Mouse (Mus musculus): ENCODE measurements around the gene Unc93a. TPM values are rescaled to one million over a fixed set of nuclear protein-coding genes. Genes with fewer than 3 reads are reported as not detected.
"Not testable (repeated sequence)": the region's sequence is repeated elsewhere in the genome, so short reads cannot be mapped to it uniquely, and the experiment has no call there.

Unc93a gene
- under 1 TPM in 1 of 2 experiments, not detected in 1; 0.14 TPM for total RNA-seq (2021)
- long read RNA-seq, experiment 1, partial matches to known transcripts: 0 of 2 reads
- long read RNA-seq, experiment 1, other reads (novel, unspliced or antisense): 2 of 2 reads
- long read RNA-seq, experiment 2: 0 reads

DNA sequence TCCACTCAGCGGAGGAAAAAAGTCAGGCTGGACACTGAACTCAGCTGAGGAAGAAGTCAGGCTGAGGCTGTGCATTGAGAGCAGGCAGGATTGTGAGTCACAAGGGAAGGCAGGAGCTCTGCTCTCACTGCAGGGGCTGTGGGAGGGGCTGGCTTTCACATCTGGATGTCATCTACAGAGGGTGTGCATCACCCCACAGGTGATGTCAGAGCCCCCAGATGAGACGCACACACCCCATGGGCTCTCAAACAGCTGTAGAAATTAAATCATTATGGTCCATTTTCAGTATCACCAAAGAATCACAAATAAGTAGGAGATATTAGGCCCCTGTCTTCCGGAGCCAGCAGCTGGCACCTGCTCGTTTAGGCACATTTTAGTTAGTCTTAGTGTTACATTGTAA lies at the start of gene Unc93a:
Gene Unc93a (minus strand): TSS at position 101 of the 400 bp plus-strand sequence.
- not testable (repeated sequence) for DNase-seq

GRCm38 (mm10) chr17:13180491-13180890 lies 48.9 kb upstream of the Unc93a start:
- not testable (repeated sequence) for DNase-seq

DNA sequence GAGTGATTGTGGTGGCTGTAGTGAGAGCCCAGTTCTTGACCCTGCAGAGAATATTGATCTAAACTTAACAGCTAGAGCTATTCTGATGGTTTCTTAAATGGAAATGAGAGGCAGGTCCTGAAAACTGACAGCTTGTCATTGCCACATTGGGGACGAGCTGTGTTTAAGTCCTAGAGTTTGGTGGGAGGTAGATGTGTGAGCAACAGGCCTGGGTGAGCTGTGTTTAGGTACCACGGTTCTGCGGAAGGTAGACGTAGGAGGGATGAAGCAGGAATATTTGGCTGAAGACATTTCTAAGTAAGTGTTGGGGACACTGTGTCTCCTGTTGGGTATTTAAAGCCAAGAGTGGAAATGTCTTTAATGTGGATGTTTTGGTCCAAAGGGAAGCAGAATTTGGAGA lies 47.4 kb upstream of the Unc93a start:
- DNase-seq: not testable (repeated sequence)

DNA sequence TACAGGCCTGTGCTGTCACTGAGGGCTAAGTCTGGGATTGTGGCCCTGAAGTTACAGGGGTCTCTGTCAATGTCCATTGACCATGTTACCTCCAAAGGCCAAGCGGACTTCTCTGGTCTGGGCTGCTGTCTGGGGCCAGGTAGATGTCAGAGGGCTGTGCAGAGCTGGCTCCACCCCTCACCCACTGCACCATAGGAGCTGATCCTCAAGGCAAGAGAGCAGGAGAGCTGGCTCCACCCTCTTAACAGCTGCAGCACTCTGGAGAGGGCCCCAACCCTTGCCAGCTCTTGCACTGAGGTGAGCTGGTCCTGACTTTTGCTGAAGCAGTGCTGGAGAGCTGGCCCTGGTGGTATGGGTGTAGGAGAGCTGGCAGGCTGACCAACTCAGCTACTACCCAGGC lies 46.2 kb upstream of the Unc93a start:
- not testable (repeated sequence) for DNase-seq

DNA sequence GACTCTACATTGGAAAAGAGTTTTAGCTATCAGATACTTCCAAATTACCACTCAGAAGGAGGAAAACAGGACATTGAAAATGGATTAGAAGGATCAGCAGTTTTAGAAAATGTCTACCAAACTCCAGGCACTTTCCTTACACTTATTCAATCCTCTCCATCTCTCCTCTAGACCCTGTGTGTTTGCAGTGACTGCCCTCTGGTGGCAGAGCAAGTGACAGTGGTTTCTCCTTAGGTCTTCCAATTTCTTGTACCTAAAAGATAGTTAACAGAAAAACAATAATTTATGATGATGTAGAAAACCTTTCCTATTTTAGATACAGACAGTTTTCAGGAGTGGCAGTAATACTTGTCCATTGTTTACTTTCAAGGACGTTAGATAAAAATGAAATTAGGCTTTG lies 44.0 kb upstream of the Unc93a start:
- DNase-seq: not testable (repeated sequence)

GRCm38 (mm10) chr17:13174029-13174428 lies 42.4 kb upstream of the Unc93a start:
- not testable (repeated sequence) for DNase-seq

DNA sequence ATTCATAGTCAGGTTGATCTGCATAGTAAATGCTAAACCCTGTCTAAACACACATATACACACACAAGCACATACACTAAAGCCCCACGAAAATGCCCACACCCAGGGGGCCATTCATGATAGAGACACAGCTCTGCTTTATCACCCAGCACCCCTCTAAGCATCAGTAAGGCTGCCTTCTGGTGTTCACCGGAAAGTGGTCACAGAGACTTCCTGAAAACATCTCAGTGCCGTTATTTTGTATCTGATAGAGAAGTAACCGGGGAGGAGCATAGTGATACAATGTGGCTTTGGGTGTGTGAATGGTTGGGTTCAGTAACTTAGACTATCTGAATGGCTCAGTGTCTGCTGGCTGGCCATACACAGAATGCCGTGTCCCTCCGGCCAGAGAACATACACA lies 42.0 kb upstream of the Unc93a start:
- not testable (repeated sequence) for DNase-seq

DNA sequence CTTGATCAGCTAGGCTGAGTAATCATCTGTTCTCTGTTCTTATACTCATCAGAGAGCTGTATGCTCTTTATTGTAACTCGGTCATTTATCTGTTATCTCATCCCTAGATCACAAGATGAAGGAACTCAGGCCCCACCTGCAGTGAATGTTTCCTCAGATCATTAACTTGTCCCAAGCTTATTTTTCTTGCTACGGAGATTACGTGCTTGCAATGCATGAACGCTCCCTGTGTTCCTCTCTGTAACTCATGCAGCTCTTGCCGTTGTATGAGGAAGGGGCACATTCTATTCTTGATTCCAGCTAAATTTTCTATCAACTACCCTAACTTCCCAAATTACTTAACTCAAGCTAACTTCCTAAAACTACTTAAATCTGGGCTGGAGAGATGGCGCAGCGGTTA lies 14.5 kb upstream of the Unc93a start:
- DNase-seq: not testable (repeated sequence)

DNA sequence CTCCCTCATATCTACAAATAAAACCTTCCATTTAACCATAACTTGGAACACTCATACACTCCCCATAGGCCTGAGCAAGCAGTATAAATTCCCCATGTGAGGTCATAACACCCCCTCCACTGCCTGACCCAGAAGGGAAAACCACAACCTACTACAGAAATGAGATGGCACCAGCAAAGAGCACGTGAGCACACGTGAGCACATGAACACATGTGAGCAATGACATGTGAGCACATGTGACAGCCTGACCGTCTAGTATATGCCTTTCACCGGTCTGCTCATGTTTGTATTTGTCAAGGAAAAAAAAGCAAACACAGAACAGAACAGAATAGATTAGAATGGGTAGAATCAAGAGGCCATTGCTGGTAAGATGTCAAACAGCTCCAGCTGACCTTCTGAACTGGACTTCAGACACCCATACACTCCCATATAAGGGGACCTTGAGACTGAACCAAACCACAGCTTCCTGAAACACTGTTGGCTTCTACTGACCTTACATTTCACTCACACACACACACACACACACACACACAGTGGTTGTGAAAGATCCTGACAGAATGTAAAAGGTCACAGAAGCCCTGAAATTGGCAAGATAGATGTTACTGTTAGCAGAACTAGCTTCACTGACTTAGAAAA lies 13.1 kb upstream of the Unc93a start:
- DNase-seq: not testable (repeated sequence)

DNA sequence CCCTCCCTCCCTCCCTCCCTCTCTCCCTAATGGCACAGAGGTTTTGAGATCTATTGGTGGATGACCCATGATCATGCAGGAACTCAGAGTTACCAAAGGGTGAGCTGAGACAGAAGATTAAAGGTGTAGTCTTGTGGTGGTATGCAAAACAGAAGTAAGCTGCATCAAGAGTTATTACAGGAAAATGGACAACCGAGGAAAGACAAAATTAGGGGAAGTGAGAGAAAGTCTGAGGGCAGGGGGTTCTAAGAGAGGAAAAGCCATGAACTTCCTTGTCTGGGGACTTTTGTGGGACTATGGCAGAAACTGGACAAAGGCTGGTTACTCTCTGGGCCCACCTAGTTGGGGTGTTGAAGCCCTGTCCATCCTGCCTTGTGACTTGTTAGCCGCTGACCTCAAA lies 11.1 kb upstream of the Unc93a start:
- DNase-seq: not testable (repeated sequence)

DNA sequence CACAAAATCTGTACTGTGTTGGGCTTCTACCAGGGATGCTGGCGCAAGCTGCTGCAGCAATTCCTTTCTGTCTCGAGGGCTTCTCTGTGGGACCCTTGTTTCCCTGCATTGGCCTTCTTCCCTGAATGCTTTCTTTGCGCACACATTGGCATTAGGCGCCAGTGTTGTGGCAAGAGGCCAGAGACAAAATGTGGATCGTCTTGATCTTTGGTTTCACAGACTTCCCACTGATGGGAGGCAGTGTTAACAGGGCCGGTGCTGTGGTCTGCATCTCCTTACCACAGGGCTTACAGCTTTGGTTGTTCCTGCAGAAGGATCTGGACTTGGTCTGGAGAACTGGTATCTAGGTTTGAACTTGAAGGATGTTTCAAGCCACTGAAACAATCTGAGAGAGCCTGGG lies 3.7 kb upstream of the Unc93a start:
- DNase-seq: not testable (repeated sequence)

- DNase-seq: not testable (repeated sequence)
Measured at GRCm38 (mm10) chr17:13132352-13132751, 742 bp upstream of the Unc93a start.

- not testable (repeated sequence) for DNase-seq
Measured at GRCm38 (mm10) chr17:13129737-13130465, 1.7 kb downstream of the Unc93a start.

DNA sequence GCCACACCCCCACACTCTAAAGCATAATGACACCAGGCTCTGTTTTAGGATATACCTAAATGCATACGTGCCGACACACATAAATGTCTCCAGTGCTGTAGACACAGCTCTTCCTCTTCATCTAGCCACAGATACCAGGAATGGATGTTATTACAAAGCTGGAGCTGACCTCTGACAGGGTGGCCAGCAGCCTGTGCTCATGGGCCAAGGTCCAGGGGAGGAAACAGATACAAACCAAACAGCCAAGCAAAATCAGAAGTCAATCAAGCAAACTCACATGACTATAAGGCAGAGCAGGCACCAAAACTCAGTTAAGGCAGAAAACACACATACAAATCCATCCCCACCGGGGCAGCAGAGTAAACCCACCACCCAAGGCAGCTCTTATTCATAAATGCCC lies 2.3 kb downstream of the Unc93a start:
- not testable (repeated sequence) for DNase-seq

DNA sequence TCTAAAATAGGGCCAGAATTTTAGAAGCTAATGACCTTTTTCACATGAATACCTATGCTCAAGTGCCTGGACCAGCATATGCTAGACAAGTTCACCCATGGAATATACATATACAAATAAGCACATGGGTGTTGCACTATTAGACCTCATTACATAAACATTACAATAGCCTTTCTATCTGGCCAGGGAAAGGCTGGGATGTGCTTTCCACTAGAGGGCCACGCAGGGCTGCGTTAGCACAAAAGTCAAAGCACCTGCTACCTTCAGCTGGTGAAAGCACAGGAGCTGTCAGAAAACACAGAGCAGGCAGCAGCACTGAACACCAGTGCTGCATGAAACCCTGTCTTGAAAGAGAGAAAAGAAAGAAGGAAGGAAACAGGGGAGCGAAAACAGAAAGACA lies 7.4 kb downstream of the Unc93a start:
- not testable (repeated sequence) for DNase-seq

DNA sequence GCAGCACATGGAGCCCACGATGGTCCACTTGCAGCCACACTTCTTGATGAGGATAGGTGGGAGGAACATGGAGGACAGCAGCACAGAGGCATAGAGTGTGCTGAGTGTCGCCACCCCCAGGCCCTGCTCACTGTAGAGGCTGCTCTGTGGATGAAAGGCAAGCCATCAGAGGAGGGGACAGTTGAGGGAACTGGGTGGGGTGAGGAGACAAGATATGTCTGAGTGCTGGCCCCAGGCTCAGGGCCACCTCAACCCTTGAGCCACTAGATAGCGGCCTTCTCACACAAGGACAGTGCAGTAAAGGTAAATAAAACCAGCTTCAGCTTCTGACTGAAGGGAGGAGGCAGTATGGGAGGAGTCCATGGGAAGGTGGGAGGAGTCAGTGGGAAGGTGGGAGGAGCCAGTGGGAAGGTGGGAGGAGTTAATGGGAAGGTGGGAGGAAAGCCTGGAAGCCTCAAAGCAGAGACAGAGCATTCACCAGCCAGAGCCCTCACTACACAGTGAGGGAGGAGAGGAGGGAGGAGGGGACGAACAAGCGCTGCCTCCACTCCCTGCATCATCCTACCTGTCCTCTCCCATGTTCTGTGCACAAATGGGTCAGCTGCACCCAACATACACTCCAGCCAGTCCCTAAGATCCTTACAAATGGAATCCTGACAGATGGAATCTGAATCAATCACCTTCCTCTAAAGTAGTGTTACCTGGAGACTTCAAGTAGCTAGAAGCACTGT lies 8.1 kb downstream of the Unc93a start:
- DNase-seq: not testable (repeated sequence)

- not testable (repeated sequence) for DNase-seq
Measured at GRCm38 (mm10) chr17:13112504-13113291, 18.9 kb downstream of the Unc93a start.

- DNase-seq: not testable (repeated sequence)
Measured at GRCm38 (mm10) chr17:13106563-13106962, 25.0 kb downstream of the Unc93a start.

DNA sequence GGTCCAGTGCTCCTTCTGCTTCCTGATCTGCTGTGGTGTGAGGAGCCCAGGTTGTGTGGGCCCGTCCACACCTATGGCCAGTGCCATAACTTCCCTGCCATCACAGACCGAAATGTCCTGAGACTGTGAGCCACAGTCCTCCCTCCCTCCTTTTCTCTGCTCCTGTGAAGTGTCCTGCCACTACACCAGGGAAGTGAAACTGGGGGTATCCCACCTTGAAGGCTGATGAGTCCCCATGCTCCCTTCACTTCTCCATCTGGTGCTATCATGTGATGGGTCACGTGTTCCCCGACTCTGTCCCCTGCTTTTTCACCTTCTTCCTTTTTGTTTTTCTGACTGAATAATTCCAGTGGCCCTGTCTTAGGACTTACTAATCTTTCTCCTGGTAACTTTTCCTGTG lies 38.6 kb downstream of the Unc93a start:
- not testable (repeated sequence) for DNase-seq

DNA sequence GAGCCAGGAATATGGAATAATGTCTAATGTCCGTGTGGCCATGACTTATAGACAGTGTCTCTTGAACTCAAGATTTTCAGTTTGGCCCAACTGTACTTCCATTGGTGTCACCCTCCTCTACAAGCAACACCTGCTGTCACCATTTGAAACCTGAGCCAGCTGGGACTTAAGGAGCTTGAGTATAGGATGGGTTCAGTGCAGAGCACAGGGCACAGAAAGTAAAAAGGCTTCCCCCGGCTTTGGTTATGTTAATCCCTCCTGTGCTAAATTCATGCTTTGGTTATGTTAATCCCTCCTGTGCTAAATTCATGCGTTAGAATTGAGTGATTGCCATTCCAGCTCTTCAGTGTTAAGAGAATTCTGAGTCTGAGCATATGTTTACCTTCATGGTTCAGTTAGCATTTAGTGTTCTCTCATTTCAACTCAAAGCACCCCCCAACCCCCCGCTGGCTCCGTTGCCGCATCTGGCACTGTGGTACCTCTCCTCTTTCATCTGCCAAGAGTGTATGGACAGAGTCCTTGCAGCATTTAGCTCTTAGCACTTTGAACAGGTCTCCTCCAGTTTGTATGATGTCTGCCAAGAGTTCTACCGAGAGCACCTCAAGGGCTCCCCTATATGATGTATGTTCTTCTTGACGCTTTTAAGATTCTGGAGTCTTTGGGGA lies 39.4 kb downstream of the Unc93a start:
- DNase-seq: not testable (repeated sequence)

GRCm38 (mm10) chr17:13091510-13091909 lies 40.1 kb downstream of the Unc93a start:
- not testable (repeated sequence) for DNase-seq
